Mouse (Mus musculus) megakaryocyte-erythroid progenitor cell, adult 5 weeks (primary cell): ENCODE data around the gene Entpd2. TPM values are rescaled to one million over a fixed set of nuclear protein-coding genes. Genes with fewer than 3 reads are reported as not detected.

Experiments used
- polyA plus RNA-seq: library from polyadenylated mRNA; stranded (reverse); fragments of >175 nt; gene quantifications from 2 replicates; pipeline ENCODE4 v1.2.3, GENCODE M21; 2012

Gene Entpd2
- 0.09 and 0.39 TPM in 2 replicates for polyA plus RNA-seq

GRCm38 (mm10) chr2:25395721-25396596 is at the start of gene Entpd2:
Gene Entpd2, plus strand, starts transcription at chr2:25395874.

GRCm38 (mm10) chr2:25356208-25357079 is 39.2 kb upstream of the Entpd2 start, which contains the start of gene Dpp7:
Gene Dpp7, minus strand, starts transcription at chr2:25356359.

GRCm38 (mm10) chr2:25365091-25365761 is 30.4 kb upstream of the Entpd2 start, which contains the start of gene Uap1l1:
Gene Uap1l1, minus strand, starts transcription at chr2:25365682.

GRCm38 (mm10) chr2:25371764-25372643 is 23.7 kb upstream of the Entpd2 start, which contains the start of gene Sapcd2:
Gene Sapcd2, plus strand, starts transcription at chr2:25372321.

GRCm38 (mm10) chr2:25399051-25399450 is 3.4 kb downstream of the Entpd2 start, which contains the start of gene Npdc1:
Gene Npdc1, plus strand, starts transcription at chr2:25399351.

GRCm38 (mm10) chr2:25422587-25423410 is 27.1 kb downstream of the Entpd2 start, which contains the start of gene Fut7:
Gene Fut7, plus strand, starts transcription at chr2:25423267.

GRCm38 (mm10) chr2:25428442-25429236 is 33.0 kb downstream of the Entpd2 start, which contains the start of gene Abca2:
Gene Abca2, plus strand, starts transcription at chr2:25428703.

Other genes with a start within 250 kb of the Entpd2 start
- gene Nrarp, start 215.1 kb upstream of the Entpd2 start, polyA plus RNA-seq, result 4.1 and 6.7 TPM in 2 replicates
- gene Tor4a, start 199.0 kb upstream of the Entpd2 start, polyA plus RNA-seq, result 8.8 and 14.5 TPM in 2 replicates
- gene Nelfb, start 184.4 kb upstream of the Entpd2 start, polyA plus RNA-seq, result 26.8 and 30.3 TPM in 2 replicates
- 0.09 and 0.26 TPM in 2 replicates for gene Stpg3, start 181.2 kb upstream of the Entpd2 start, polyA plus RNA-seq
- 0.07 and 0.15 TPM in 2 replicates for gene Fam166a, start 177.1 kb upstream of the Entpd2 start, polyA plus RNA-seq
- gene Tubb4b, start 171.2 kb upstream of the Entpd2 start, polyA plus RNA-seq, result 382 and 509 TPM in 2 replicates
- gene Slc34a3, start 161.5 kb upstream of the Entpd2 start, polyA plus RNA-seq, result not detected in 2 replicates
- 0.12 and 0.18 TPM in 2 replicates for gene Rnf224, start 159.1 kb upstream of the Entpd2 start, polyA plus RNA-seq
- gene Rnf208, start 153.6 kb upstream of the Entpd2 start, polyA plus RNA-seq, result 8.5 and 13.7 TPM in 2 replicates
- gene Cysrt1, start 153.4 kb upstream of the Entpd2 start, polyA plus RNA-seq, result 0.22 TPM in 1 of 2 replicates, not detected in the other
- 2.8 TPM in 1 of 2 replicates, not detected in the other for gene AL732309.1, start 149.0 kb upstream of the Entpd2 start, polyA plus RNA-seq
- gene Tmem203, start 140.4 kb upstream of the Entpd2 start, polyA plus RNA-seq, result 7.3 and 8.5 TPM in 2 replicates
- 58.1 and 64.5 TPM in 2 replicates for gene Tprn, start 133.3 kb upstream of the Entpd2 start, polyA plus RNA-seq
- 223 and 227 TPM in 2 replicates for gene Ssna1, start 123.4 kb upstream of the Entpd2 start, polyA plus RNA-seq
- 23.1 and 24.8 TPM in 2 replicates for gene Anapc2, start 123.4 kb upstream of the Entpd2 start, polyA plus RNA-seq
- not detected in 2 replicates for gene Tmem210, start 107.7 kb upstream of the Entpd2 start, polyA plus RNA-seq
- not detected in 2 replicates for gene Lrrc26, start 106.0 kb upstream of the Entpd2 start, polyA plus RNA-seq
- gene Grin1, start 76.7 kb upstream of the Entpd2 start, polyA plus RNA-seq, result 0.01 and 0.02 TPM in 2 replicates
- 27.2 and 28.1 TPM in 2 replicates for gene Man1b1, start 63.5 kb upstream of the Entpd2 start, polyA plus RNA-seq
- 6.3 and 7.2 TPM in 2 replicates for gene Dpp7, start 39.5 kb upstream of the Entpd2 start, polyA plus RNA-seq
- gene Uap1l1, start 30.2 kb upstream of the Entpd2 start, polyA plus RNA-seq, result 16.7 and 24.2 TPM in 2 replicates
- 35.8 and 46.8 TPM in 2 replicates for gene Sapcd2, start 23.6 kb upstream of the Entpd2 start, polyA plus RNA-seq
- 2.3 and 6.0 TPM in 2 replicates for gene Npdc1, start 3.5 kb downstream of the Entpd2 start, polyA plus RNA-seq
- 19.2 and 28.1 TPM in 2 replicates for gene Fut7, start 27.4 kb downstream of the Entpd2 start, polyA plus RNA-seq
- gene Abca2, start 32.8 kb downstream of the Entpd2 start, polyA plus RNA-seq, result 58.0 and 85.3 TPM in 2 replicates
- gene Clic3, start 61.0 kb downstream of the Entpd2 start, polyA plus RNA-seq, result 0.61 TPM in 1 of 2 replicates, not detected in the other
- gene Paxx, start 65.2 kb downstream of the Entpd2 start, polyA plus RNA-seq, result 81.2 and 90.9 TPM in 2 replicates
- gene Ptgds, start 74.2 kb downstream of the Entpd2 start, polyA plus RNA-seq, result 0.83 and 1.2 TPM in 2 replicates
- gene Lcn12, start 98.0 kb downstream of the Entpd2 start, polyA plus RNA-seq, result not detected in 2 replicates
- 39.7 and 48.0 TPM in 2 replicates for gene Fbxw5, start 104.9 kb downstream of the Entpd2 start, polyA plus RNA-seq
- gene C8g, start 105.8 kb downstream of the Entpd2 start, polyA plus RNA-seq, result 0.13 and 0.45 TPM in 2 replicates
- 11.8 and 12.9 TPM in 2 replicates for gene Traf2, start 151.1 kb downstream of the Entpd2 start, polyA plus RNA-seq
- gene Edf1, start 162.0 kb downstream of the Entpd2 start, polyA plus RNA-seq, result 607 and 733 TPM in 2 replicates
- gene Mamdc4, start 179.0 kb downstream of the Entpd2 start, polyA plus RNA-seq, result 2.5 and 2.7 TPM in 2 replicates
- 14.1 and 16.5 TPM in 2 replicates for gene Phpt1, start 179.3 kb downstream of the Entpd2 start, polyA plus RNA-seq
- gene Ajm1, start 185.9 kb downstream of the Entpd2 start, polyA plus RNA-seq, result 0.37 and 0.81 TPM in 2 replicates
- gene Rabl6, start 212.6 kb downstream of the Entpd2 start, polyA plus RNA-seq, result 76.2 and 87.1 TPM in 2 replicates
- not detected in 2 replicates for gene Ccdc183, start 221.8 kb downstream of the Entpd2 start, polyA plus RNA-seq
- gene Tmem141, start 226.1 kb downstream of the Entpd2 start, polyA plus RNA-seq, result 11.4 and 11.5 TPM in 2 replicates
- 0.49 and 1.0 TPM in 2 replicates for gene Fcna, start 232.2 kb downstream of the Entpd2 start, polyA plus RNA-seq